Mouse (Mus musculus): ENCODE measurements around the gene Olfr881.

The Olfr881 gene

GRCm38 (mm10) chr9:37991525-37991924 is at the start of gene Olfr881:
Gene Olfr881 (plus strand): TSS chr9:37991825.
- DNase-seq (ENCODE audit: low spot score in 2 of 2) = no peak

- DNase-seq (ENCODE audit: low spot score in 2 of 2) = peak in 1 of 2 experiments; percentile 5
Measured at GRCm38 (mm10) chr9:37998581-37999204, 7.1 kb downstream of the Olfr881 start.

GRCm38 (mm10) chr9:38000021-38000420 is 8.4 kb downstream of the Olfr881 start:
- no peak for DNase-seq (ENCODE audit: low spot score in 2 of 2)

GRCm38 (mm10) chr9:38025508-38025907 is 33.9 kb downstream of the Olfr881 start, which contains the start of gene Olfr883:
Gene Olfr883 (plus strand): TSS chr9:38025808.
- DNase-seq (ENCODE audit: low spot score in 2 of 2) = no peak
